Mouse (Mus musculus): ENCODE measurements around the gene Babam1. TPM values are rescaled to one million over a fixed set of nuclear protein-coding genes. Genes with fewer than 3 reads are reported as not detected.
"Not testable (repeated sequence)": the region's sequence is repeated elsewhere in the genome, so short reads cannot be mapped to it uniquely, and the experiment has no call there.

Gene Babam1
- polyA plus RNA-seq, 1 experiment from 2014 or later: 82.6 TPM

- H3K36me3 ChIP-seq: peaks cover 51% of the 10 kb centered on the region
- no peak overlapping the region for H3K4me2 ChIP-seq
- H3K4me3 ChIP-seq: no peak overlapping the region
- no peak overlapping the region for H3K9ac ChIP-seq
- ATAC-seq: no peak
- peaks cover 35% of the 10 kb centered on the region for H3K4me1 ChIP-seq
- WGBS (ENCODE audit: insufficient replicate concordance): 85% methylated on average over 9 of the region's 9 CpGs
- H3K27me3 ChIP-seq (replicated peaks): no peaks in the 10 kb centered on the region
- H3K27ac ChIP-seq: no peak overlapping the region
- no peaks in the 10 kb centered on the region for H3K9me3 ChIP-seq (replicated peaks)
These were observed 5.8 kb downstream of the Babam1 start for GRCm38 (mm10) chr8:71402446-71402964.

GRCm38 (mm10) chr8:71403107-71403885, 6.6 kb downstream of the Babam1 start:
- no peak for ATAC-seq
- no peaks in the 10 kb centered on the region for H3K9me3 ChIP-seq (replicated peaks)
- 0 out of 2 replicates have a peak overlapping the region, but pooled peaks have one; percentile 23 for H3K27ac ChIP-seq
- H3K4me3 ChIP-seq: no peak overlapping the region
- no peak overlapping the region for H3K9ac ChIP-seq
- H3K36me3 ChIP-seq: peaks cover 57% of the 10 kb centered on the region
- no peaks in the 10 kb centered on the region for H3K27me3 ChIP-seq (replicated peaks)
- H3K4me2 ChIP-seq: no peak overlapping the region
- peaks cover 39% of the 10 kb centered on the region for H3K4me1 ChIP-seq
- 71% methylated on average over 6 of the region's 6 CpGs for WGBS (ENCODE audit: insufficient replicate concordance)

- Histone ChIP-seq H3K27ac (0 out of 2 replicates have a peak overlapping the region, but pooled peaks have one; percentile 23), H3K27me3 (replicated peaks) (no peaks in the 10 kb centered on the region), H3K36me3 (peaks cover 57% of the 10 kb centered on the region), H3K4me3 (no peak overlapping the region), H3K4me1 (peaks cover 41% of the 10 kb centered on the region), H3K9ac (no peak overlapping the region), H3K9me3 (replicated peaks) (no peaks in the 10 kb centered on the region), H3K4me2 (no peak overlapping the region)
- WGBS (ENCODE audit: insufficient replicate concordance): 77% methylated on average over 8 of the region's 8 CpGs
- no peak for ATAC-seq
These were observed 7.3 kb downstream of the Babam1 start for GRCm38 (mm10) chr8:71404011-71404410.

- no peaks in the 10 kb centered on the region for H3K27me3 ChIP-seq (replicated peaks)
- peak overlapping the region; percentile 82 for H3K27ac ChIP-seq
- H3K36me3 ChIP-seq: peaks cover 57% of the 10 kb centered on the region
- peak overlapping the region; percentile 91 for H3K9ac ChIP-seq
- no peaks in the 10 kb centered on the region for H3K9me3 ChIP-seq (replicated peaks)
- peak overlapping the region; percentile 92 for H3K4me3 ChIP-seq
- ATAC-seq: no peak
- peaks cover 41% of the 10 kb centered on the region for H3K4me1 ChIP-seq
- peak overlapping the region; percentile 86 for H3K4me2 ChIP-seq
- WGBS (ENCODE audit: insufficient replicate concordance): 62% methylated on average over 9 of the region's 9 CpGs
These were observed 8.3 kb downstream of the Babam1 start for GRCm38 (mm10) chr8:71404951-71405351.

- peak within 1 kb of the TSS; percentile 91 for H3K9ac ChIP-seq
- H3K4me1 ChIP-seq: peaks cover 41% of the 10 kb centered on the region
- ATAC-seq: peak; percentile 88
- no peaks in the 10 kb centered on the region for H3K9me3 ChIP-seq (replicated peaks)
- peak within 1 kb of the TSS; percentile 92 for H3K4me3 ChIP-seq
- H3K27ac ChIP-seq: peak within 1 kb of the TSS; percentile 85
- H3K4me2 ChIP-seq: peak within 1 kb of the TSS; percentile 86
- peaks cover 57% of the 10 kb centered on the region for H3K36me3 ChIP-seq
- H3K27me3 ChIP-seq (replicated peaks): no peaks in the 10 kb centered on the region
- 10% methylated on average over 33 of the region's 33 CpGs for WGBS (ENCODE audit: insufficient replicate concordance)
These were observed 8.9 kb downstream of the Babam1 start, which contains the start of gene Ankle1 for GRCm38 (mm10) chr8:71405401-71406098. TSS of gene Ankle1 (plus strand) at chr8:71406010.

GRCm38 (mm10) chr8:71406099-71407015, 9.7 kb downstream of the Babam1 start:
- Histone ChIP-seq H3K9me3 (replicated peaks) (no peaks in the 10 kb centered on the region), H3K9ac (peak overlapping the region; percentile 91), H3K36me3 (peaks cover 53% of the 10 kb centered on the region), H3K27ac (peak overlapping the region; percentile 85), H3K27me3 (replicated peaks) (no peaks in the 10 kb centered on the region), H3K4me2 (peak overlapping the region; percentile 86), H3K4me3 (peak overlapping the region; percentile 92), H3K4me1 (peaks cover 43% of the 10 kb centered on the region)
- peak; percentile 80 for ATAC-seq
- under 1% methylated on average over 55 of the region's 55 CpGs for WGBS (ENCODE audit: insufficient replicate concordance)

GRCm38 (mm10) chr8:71407441-71407840, 10.8 kb downstream of the Babam1 start:
- H3K9ac ChIP-seq: peak overlapping the region; percentile 91; the same call in 1 of the 2 replicates
- peak overlapping the region; percentile 92 for H3K4me3 ChIP-seq
- peaks cover 49% of the 10 kb centered on the region for H3K4me1 ChIP-seq
- no peaks in the 10 kb centered on the region for H3K27me3 ChIP-seq (replicated peaks)
- ATAC-seq: no peak
- no peaks in the 10 kb centered on the region for H3K9me3 ChIP-seq (replicated peaks)
- peaks cover 52% of the 10 kb centered on the region for H3K36me3 ChIP-seq
- H3K27ac ChIP-seq: no peak overlapping the region
- WGBS (ENCODE audit: insufficient replicate concordance): 93% methylated on average over 14 of the region's 14 CpGs
- H3K4me2 ChIP-seq: peak overlapping the region; percentile 86

GRCm38 (mm10) chr8:71408231-71408630, 11.6 kb downstream of the Babam1 start:
- H3K4me1 ChIP-seq: peaks cover 49% of the 10 kb centered on the region
- no peaks in the 10 kb centered on the region for H3K27me3 ChIP-seq (replicated peaks)
- no peak overlapping the region for H3K4me3 ChIP-seq
- H3K36me3 ChIP-seq: peaks cover 44% of the 10 kb centered on the region
- no peaks in the 10 kb centered on the region for H3K9me3 ChIP-seq (replicated peaks)
- H3K27ac ChIP-seq: no peak overlapping the region
- no peak overlapping the region for H3K9ac ChIP-seq
- H3K4me2 ChIP-seq: no peak overlapping the region
- 83% methylated on average over 4 of the region's 4 CpGs for WGBS (ENCODE audit: insufficient replicate concordance)
- ATAC-seq: no peak

GRCm38 (mm10) chr8:71411535-71412273, 15.0 kb downstream of the Babam1 start:
- H3K27me3 ChIP-seq (replicated peaks): no peaks in the 10 kb centered on the region
- no peak overlapping the region for H3K4me3 ChIP-seq
- H3K4me1 ChIP-seq: peaks cover 26% of the 10 kb centered on the region
- 39% methylated on average over 11 of the region's 11 CpGs for WGBS (ENCODE audit: insufficient replicate concordance)
- peak; percentile 9; the same call in 1 of the 2 replicates for ATAC-seq
- H3K27ac ChIP-seq: no peak overlapping the region
- H3K36me3 ChIP-seq: peaks cover 37% of the 10 kb centered on the region
- H3K9me3 ChIP-seq (replicated peaks): no peaks in the 10 kb centered on the region
- H3K4me2 ChIP-seq: no peak overlapping the region
- no peak overlapping the region for H3K9ac ChIP-seq

GRCm38 (mm10) chr8:71422121-71422520, 25.5 kb downstream of the Babam1 start:
- Histone ChIP-seq H3K27ac (no peak overlapping the region), H3K4me2 (no peak overlapping the region), H3K9ac (no peak overlapping the region), H3K27me3 (replicated peaks) (peaks cover 11% of the 10 kb centered on the region), H3K4me1 (no peaks in the 10 kb centered on the region), H3K36me3 (no peaks in the 10 kb centered on the region), H3K4me3 (no peak overlapping the region), H3K9me3 (replicated peaks) (no peaks in the 10 kb centered on the region)
- no peak for ATAC-seq

- H3K27ac ChIP-seq; H3K4me2 ChIP-seq; H3K9ac ChIP-seq; H3K36me3 ChIP-seq; H3K4me3 ChIP-seq; H3K9me3 ChIP-seq (replicated peaks); ATAC-seq; H3K4me1 ChIP-seq: not testable (repeated sequence)
- 64% methylated on average over 1 of the region's 1 CpGs for WGBS (ENCODE audit: insufficient replicate concordance)
- H3K27me3 ChIP-seq (replicated peaks): peaks cover 11% of the 10 kb centered on the region; the same call in 1 of the 2 replicates
These were observed 36.3 kb downstream of the Babam1 start for GRCm38 (mm10) chr8:71432935-71433334.

Data from liver, embryonic 12.5 days (tissue).